Mouse (Mus musculus): ENCODE measurements at regions not wholly inside any gene's neighbourhood (a gene's known extent, or its start where the extent isn't known, plus 50 kb on each side); places are given as distances from the start of the nearest gene placed in this dataset.

GRCm38 (mm10) chr5:51922494-51922893 is 267.8 kb downstream of the Dhx15 start:
- no peak for DNase-seq

DNA sequence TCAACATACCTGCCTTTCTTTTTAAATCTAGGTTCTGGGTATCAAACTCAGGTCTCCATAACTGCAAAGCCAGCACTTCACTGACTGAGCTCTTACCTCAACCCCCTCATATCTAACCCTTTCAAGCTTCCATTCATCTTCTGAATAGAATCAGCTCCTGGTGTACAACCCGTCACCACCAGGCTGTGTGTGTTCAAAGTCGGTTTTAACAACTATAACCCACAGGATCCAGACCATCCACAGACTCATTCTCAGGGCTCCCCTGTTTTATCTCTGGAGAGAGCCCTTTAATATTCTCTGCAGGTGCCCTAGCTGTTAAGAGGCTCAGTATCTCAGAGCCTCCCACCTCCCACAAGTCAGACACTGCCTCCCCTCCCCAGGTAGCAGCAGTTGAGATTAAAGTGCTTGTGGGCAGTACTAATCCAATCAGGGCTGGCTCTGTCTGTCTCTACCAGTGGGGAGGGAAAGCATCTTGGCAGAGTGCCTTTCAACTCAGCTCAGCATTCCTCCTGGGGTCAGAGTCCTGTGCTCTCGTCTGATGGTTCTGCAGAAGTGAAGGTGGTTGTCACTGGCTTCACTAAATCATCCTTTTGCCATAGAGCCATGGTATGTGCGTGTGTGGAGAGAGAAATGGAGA is 272.4 kb downstream of the Dhx15 start:
- no peak for DNase-seq

DNA sequence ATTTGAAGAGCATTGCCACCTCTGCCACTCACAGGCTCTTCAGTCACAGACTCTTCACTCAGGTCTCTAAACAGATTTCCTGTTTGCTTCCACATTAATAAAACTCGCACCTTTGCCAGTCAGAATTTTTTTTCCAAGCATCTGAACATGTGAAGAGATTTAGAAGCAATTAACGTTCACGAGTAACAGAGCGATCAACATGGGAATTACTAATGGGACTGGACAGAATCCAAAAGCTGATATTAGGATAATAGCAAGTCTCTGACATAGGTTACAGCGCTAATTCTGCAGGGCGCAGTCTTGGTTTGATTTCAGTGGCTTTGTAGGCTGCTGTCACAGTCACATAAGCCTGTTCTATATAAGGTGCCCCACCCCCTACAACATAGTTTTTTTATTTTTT is 275.6 kb downstream of the Dhx15 start:
- no peak for DNase-seq

DNA sequence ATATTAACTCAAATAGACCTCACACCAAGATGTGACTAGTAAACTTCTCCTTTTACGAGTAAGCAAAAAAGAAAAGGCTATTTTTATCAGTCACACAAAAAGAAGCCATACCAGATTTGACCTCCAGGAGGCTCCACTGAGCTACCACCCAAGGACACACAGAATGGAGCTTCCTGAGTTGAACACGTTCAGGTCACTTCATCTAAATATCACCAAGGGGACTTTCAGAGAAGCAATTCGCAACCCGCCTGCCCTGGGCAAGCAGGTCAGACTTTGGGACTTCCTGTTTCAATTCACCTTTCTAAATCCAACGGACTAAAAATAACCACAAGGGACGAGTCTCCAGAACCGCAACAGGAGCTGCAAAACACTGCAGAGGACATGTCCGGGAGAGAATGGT is 281.5 kb downstream of the Dhx15 start:
- no peak for DNase-seq

DNA sequence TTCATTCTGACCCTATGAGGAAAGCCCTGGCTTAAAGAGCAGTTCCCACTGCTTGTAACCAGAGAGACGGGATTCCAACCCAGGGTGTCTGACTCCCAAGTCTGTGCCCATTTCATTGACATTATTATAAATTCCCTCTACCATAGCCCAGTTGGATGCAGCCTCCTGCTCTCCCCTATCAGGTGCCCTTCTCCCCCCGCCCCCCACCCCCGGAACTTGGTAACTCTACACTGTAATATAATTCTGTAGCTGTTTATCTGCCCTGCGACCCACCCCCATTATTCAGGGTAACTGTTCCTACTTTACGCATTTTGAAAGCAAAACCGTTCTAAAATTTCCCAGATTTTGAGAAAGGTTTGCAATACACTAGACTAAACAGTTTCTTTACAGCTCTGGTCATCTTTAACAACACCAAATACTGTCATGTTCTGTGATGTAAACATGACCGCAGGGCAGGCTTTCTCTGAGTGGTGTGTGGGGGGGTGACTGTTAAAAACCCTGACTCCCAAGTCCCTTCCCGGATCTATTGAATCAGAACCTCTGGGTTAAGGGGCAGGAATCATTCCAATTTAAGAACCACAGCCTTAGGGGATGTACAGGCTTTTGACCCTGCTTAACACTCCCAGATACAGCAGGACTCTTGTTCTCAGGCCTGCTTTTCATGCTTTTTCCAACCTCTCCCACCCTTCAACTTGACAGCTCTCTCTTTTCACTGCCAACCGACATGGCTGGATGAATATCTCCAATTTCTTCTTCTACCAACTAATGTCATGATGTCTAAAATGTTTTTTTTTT is 283.8 kb downstream of the Dhx15 start:
- DNase-seq: no peak

- no peak for DNase-seq
These were observed 296.2 kb downstream of the Dhx15 start for GRCm38 (mm10) chr5:51894159-51894558.

- no peak for DNase-seq
These were observed 299.0 kb downstream of the Dhx15 start for GRCm38 (mm10) chr5:51891341-51891740.

DNA sequence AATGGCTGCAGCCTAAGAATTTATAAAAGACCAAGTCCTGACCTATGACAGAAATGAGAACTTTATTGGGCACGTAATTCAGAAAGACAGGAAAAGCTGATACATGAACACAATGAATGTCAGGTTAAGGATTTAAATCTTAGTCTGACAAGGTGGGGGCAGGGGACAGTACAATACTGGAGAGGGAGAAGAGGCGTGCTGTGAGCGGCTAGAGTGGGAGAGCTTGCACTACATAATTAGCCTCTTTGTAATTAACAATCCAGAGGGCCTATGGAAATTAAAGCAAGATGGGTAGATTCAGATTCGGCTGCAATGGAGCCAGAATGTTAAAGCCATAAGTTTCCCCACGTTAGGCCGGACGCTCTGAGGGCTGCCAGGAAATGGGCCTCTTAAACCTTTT is 301.9 kb downstream of the Dhx15 start:
- DNase-seq: no peak

DNA sequence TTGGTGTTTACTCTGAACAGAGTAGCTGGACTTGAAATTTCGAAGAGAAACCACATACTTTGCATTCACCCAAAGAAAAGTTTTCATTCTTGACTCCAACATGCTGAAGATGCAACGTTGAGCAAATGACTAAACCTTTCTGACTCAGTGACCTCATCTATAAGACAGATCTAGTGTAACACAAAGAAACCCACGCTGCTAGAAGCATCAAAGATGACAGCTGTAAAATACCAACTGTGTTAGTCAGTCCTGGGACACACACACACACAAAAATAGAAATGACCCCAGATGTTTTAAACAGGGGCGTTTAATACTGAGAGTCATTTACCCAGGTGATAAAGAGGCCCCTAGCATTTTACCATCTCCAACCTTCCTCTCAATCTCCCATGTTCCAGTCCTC is 307.7 kb downstream of the Dhx15 start:
- DNase-seq: no peak

DNA sequence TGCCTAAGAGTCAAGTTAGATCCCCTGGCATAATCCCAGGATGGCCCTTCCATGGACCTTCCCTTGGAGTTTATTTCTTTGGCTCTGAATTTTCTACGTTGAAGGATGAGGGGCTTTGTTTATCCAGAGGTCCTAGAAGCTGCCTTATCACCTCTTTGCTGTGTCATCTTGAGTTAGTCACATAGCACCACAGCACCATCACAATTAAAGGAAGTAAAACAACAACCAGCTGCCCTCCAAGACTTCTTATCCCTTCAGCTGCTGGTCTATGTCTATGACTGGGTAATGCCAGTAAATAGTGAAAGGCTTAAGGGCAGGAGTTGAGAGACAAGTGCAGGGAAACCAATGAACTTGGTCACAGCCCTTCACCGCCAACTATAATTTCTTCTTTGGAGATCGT is 308.1 kb downstream of the Dhx15 start:
- DNase-seq: no peak

- no peak for DNase-seq
These were observed 309.3 kb upstream of the Ppargc1a start for GRCm38 (mm10) chr5:51876846-51877245.

- no peak for DNase-seq
These were observed 306.0 kb upstream of the Ppargc1a start for GRCm38 (mm10) chr5:51873571-51873970.

GRCm38 (mm10) chr5:51871735-51872134 is 304.2 kb upstream of the Ppargc1a start:
- no peak for DNase-seq

DNA sequence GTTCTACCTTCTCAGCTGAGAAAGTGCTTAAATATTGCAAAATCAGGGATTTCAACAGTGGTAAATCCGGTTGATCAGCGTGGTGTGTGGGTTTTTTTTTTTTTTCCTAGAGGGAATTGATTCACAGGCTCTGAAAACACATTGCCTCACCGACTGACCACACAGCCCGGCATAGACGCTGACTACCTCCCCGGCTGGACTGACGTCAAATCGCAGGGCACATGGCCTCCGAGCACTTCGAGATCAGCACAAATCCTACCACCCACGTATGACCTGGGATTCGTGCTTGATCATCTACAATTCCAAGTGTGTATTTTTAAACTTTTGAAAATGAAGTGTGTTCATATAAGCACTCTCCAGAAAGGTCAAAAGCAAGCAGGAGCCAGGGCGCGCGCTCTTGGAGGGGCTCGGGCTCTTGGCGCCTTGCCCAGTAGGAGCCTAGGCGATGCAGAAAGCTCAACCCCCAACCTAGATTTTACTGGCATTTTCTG is 300.7 kb upstream of the Ppargc1a start:
- DNase-seq: no peak

DNA sequence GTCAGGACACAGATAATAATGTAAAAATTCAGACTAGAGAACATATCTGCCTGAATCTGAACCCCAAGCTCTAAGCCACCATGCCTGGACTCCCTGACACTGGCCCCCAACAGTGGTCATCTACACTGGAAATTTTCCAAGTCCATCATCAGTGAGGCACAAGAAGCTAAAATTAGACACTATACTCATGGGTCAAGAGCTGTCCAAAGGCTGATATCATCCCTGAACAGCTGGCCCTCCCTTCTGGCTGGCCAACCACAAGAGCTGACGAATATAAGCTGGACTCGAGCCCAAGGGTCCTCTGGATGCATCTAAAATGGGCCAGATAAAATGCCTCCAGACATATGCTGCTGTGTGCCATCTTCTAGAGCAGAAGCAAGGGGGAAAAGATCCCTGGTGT is 298.5 kb upstream of the Ppargc1a start:
- DNase-seq: no peak

DNA sequence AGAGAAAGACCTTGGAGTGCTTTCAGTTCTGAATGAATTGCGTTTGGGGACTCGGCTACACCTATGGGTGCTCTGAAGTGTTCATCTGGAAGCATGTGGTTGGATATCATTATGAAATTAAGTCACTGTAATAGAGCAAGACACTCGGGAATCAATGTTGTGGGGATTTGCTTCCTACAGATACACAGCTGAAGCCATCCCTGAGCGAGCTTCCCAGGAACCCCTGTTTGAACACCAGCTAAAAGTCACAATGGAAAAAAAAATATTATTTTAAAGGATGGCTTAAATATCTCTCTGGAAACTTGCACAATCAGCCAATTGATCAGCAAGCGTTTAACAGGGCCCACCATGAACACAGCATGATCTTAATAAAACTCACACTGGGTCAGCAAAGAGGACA is 293.0 kb upstream of the Ppargc1a start:
- no peak for DNase-seq

DNA sequence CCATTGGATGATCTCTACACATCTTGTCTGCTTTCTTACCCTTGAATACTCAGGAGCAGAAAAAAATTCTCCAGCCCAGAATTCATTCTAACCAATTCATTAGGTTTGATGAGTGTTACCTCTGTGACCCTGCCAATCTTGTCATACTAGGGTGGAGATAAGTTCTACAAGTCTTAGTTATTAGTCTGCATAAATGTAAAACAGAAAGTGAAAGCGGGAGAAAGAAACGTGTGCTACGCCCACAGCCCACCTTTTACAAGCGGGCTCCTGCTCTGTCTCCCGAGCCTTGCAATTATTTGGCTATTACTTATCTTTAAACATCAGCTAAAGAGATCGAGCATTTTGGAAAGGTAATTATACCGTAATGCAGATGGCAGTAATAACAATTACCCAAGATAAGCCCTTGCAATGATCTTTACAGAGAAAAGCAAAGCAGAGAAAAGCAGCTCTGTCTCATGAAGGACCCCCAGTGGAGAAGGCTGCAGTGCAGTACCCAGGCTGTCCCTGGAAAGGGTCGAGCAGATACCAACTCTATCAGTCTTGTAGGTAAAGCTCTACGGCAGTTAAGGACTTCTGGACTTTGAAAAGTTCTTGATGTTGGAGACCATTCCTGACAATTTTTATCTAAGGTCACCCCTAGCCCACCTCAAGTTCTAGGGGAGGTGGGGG is 286.1 kb upstream of the Ppargc1a start:
- DNase-seq: no peak

DNA sequence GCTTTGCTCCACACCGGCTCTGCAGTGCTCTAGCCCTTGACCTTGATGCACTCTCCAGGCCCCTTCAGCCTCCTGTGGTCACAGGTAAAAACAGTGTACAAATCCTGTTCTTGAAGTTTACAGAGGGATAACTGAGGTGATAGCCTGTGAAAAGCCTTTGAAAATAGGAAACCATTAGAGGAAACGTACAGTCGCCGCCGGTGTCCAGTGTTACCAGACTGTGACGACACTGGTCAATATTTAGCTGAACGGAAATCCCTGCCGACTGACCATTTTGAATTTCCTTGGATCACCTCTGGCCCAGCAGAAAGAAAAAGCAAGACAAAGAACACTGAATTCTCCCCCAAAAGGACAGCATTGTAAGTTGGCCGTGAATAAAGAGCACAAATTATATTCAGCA is 282.6 kb upstream of the Ppargc1a start:
- DNase-seq: no peak

DNA sequence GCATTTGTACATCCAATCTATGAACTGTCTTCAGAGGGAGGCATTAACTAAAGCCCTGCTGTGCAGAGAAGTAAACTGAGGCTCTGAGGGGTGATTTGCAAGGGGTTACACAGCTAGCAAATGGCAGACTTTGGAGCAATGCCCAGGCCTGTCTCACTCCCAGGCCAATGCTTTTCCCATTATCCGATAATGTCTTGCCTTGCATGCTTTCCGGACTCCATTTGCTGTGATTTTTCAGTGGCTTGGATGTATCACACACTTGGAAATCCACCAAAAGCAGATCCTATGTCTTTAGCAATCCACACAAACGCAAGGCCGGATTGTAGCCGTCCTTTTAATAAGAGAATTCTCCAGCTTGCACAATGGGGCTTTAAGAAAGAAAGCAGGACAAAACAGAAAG is 281.7 kb upstream of the Ppargc1a start:
- DNase-seq: no peak

DNA sequence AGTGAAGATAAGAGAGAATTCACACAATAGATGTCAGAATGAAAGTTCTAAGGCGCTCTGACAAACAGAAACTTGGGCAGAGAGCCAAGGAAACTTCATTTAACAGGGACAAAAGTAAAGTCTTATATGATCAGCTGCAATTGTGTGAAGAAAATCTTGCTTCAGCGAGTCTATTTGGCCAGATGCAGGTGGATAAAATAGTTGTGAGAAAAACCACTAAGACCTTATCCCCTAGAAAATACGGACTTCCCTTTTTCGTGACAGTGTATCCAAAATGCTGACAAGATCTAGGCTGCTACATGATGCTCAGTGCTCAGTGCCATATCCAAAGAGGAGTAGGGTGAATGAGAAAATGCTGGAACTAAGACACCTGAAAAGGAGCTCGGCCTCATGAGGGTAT is 274.7 kb upstream of the Ppargc1a start:
- DNase-seq: no peak

DNA sequence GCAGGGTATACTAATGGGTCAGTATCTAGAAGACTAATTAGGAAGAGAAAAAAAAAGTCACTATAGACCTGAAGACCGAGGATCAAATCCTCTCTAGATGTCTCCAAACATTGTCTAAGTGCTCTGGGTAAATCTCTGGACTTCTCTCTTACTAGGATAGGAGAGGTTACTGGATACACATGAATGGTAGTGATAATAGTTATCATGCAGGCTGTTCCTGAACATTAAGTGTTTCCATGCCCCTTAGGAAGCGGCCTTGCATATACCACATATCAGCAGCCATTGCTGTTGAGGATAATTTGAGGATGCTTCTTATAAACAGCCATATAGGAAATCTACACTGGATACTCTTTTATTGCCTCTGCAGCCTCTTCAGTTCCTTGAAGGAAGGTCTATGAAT is 274.2 kb upstream of the Ppargc1a start:
- DNase-seq: no peak

DNA sequence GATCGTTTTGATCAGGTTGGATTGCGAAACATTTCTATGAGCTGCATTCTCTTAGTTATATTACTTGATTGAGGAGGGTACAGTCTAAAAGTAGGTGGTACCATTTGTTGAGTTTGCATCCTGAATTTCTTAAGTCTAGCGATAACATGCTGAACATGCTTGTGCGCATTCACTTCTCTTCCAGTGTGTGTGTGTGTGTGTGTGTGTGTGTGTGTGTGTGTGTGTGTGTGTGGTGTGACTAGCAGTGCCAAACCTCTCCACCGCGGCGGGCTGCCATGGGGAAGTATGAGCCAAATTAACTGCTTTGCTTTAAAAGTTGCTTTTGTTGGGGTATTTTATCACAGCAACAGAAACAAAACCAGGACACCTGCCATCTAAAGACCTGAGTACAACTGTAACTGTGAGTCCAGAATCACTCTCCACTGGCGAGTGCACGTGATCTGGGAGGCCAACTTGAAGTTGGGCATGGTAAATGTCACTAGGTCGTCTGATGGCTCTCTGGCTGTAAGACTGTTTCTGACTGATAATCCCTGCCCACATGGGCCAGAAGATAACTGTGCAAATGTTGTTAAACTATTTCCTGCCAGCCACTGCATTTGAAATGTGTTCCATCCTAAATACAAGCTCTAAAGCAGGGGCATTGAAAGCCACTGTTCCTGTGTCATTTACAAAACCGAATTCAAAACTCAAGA is 273.3 kb upstream of the Ppargc1a start:
- DNase-seq: no peak

GRCm38 (mm10) chr5:51839292-51839691 is 271.8 kb upstream of the Ppargc1a start:
- DNase-seq: no peak
